Mouse (Mus musculus) left cerebral cortex, postnatal 14 days (tissue): ENCODE measurements at regions not wholly inside any gene's neighbourhood (a gene's known extent, or its start where the extent isn't known, plus 50 kb on each side); places are given as distances from the start of the nearest gene placed in this dataset.

Experiments
- DNase-seq, 2 experiments: peaks; one replicate each; pipeline ENCODE4 v3.0.0; 2021 to 2022; ENCODE audit warnings: low spot score in 2 of 2, mixed read lengths in 1 of 2
- intact Hi-C: fragments of 180-260 bp; cut with DNase I; formaldehyde crosslinking; loops from one replicate; pipeline ENCODE4 v1.15.1; 2025

DNA sequence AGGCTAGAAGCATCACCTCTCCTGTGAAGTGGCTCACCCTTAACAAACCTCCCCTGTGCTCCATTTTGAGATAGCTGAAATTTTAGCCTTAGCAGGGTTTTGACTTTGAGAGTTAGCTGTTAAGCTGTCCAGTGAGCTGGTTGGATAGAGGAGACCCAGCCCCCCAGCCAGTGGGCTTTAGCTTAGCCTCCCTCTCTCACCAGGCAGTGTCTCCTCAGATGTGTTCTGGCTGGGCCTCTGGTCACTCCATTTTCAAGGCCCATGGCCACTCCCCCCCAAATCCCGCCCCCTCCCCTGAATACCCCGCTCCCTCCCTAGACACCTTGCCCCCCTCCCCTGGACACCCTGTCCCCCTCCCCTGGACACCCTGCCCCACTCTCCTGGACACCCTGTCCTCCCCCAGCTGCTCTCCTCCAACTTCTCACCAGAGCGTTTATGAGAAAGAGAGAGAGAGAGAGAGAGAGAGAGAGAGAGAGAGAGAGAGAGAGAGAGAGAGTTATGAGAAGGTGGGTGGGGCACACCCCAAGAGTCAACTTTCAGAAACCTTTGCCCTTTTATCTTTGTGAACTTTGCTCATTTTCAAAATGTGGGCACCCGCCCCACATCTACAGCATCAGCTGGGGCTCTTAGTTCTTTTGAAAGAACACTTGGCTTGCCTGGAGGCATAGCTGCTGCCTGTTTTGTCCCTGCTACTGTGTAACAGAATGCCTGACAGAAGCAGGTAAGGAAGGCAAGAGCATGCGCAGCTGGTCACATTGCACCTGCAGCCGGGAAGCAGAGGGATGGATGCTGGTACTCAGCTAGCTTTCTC is 161.3 kb downstream of the Gadd45g start:
- no peak for DNase-seq
- intact Hi-C loops, result no loop called here

DNA sequence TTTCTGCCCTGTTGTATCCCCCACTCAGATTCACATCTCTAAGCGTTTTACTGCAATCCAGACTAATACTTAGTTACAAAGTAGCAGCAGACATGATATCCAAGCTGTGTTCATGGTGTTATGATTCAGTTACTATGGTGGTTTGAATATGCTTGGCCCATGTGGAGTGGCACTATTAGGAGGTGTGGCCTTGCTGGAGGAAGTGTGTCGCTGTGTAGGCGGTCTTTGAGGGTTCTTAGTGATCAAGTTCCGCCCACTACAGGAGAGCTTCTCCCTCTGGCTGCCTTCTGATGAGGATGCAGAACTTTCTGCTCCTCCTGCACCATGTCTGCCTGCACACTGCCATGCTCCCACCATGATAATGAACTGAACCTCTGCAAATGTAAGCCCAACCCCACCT is 162.8 kb downstream of the Gadd45g start:
- intact Hi-C loops, result no loop called here
- no peak for DNase-seq

DNA sequence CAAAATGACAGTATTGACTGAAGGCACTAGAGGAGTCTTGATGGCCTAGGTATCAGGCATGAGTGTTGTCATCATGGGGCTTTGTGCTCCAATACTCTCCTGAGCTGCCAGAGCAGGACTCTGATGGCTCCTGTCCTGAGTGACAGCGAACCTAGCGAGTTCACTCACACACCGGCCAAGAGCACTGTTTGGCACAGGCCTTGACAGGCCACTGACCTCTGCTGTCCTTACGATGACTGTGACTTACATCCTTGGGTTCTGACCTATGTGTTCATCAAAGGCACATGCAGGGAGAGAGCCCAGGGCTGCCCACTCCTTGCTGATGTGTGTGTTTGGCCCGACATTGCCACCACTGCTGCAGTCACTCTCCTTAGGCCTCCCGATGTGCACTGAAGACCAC is 163.3 kb downstream of the Gadd45g start:
- DNase-seq, result no peak
- intact Hi-C loops, result no loop called here

DNA sequence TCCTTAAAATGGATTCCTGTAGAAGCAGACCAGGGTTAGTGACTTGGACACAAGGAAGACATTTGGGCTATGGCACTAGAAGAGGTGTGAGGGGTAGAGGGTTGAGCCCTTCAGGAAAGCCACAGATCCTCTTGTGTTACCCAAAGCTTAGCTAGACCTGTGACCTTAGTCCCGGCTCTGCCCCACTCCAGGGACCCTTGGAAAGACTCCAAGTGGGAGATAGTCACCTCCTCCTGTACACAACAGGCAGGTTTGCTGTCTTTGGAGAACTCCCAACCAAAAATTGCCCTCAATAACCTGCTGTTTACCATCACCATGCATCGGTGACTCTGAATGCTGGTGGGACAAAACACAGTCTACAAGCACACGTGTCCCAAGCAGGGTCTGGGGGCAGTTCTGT is 164.5 kb downstream of the Gadd45g start:
- DNase-seq, result no peak
- intact Hi-C loops, result no loop called here

DNA sequence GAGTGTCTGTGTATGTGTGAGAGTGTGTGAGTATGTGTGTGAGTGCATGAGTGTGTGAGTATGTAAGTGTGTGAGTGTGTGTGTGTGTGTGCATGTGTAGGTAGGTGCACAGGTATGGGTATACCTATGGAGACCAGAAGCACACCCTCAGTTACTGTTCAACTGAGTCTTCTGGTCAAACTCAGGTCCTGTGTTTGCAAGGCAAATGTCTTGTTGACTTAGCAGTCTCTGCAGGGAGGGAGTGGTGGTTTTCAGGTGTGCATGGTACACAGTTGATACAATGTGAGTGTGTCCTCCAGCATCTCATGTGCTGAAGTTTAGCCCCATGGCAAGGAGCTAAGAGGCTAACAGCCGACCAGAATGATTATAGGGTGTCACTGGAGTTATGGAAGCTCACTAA is 166.7 kb downstream of the Gadd45g start:
- intact Hi-C loops, result no loop called here
- DNase-seq, result no peak

DNA sequence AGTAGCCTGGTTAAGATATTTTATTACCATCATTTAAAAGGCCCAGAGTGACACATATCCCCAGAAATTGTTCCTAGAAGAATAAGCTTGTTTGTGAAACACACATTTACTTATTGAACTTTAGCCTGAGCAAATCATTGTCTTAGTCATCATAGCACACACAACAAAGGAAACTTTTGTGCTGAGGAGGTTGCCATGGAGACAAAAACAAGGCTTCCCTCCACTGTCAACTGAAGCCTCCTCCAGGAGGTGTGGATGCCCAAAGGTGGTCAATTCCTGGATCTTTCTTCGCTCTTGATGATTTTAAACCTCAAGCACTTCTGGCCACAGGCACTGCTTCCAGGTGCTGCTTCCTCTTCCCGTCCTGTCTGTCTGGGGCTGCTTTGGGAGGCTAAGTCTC is 167.3 kb downstream of the Gadd45g start:
- intact Hi-C loops, result no loop called here
- no peak for DNase-seq

DNA sequence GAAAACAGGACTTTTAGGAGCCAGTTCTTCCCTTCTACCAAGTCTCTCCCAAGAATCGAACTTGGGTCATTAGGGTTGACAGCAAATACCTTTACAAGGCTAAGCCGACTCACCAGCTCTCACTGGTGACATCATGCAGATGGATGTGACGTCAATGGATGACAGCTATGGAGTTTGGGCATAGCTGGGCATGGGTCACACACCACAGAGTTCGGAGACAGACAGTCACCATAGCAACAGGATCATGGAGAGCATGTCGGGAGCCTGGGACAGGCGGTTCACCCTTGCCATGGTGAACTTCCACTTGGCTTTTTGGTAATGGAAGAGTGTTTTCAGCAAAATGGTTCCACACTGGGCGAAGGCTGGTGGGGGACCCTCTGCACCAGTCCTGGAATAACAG is 168.1 kb downstream of the Gadd45g start:
- intact Hi-C loops, result no loop called here
- DNase-seq, result no peak

DNA sequence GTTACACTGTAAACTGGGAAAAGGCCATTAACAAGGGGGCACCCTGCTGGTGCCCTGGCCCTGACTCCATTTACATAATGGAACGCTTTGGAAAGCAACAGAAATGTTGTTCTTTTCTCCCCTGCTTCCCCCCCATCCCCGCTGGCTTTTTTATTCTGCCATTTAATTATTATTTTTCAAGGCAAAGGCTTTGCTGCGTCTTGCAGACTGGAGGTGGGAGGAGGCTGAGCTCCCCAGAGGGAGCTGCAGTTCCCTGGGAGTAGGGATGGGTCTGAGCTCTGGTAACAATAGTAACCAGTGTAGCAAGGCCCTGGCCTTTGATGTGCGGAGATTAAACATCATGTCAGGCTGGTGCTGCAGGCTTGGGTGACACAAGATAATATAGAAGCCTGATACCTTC is 168.6 kb downstream of the Gadd45g start:
- intact Hi-C loops, result no loop called here
- DNase-seq, result no peak

DNA sequence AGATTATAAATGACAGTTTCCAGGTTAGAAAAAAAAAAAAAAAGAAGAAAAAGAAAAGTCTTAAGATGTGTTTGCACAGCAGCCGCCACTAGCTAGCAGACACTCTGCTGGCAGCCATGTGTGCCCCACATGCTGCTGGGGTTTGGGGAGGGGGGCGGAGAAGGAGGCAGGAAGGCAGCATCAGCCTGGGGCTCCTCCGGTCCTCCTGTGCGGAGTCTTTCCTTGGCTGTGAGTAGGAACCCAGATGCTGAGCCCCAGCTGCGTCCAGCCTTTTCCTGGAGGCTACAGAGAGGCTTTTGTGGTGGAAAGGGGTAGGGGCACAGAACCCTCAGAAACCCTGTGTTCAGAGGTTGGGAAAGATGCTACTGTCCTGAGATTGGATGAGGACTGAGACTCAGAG is 169.0 kb downstream of the Gadd45g start:
- DNase-seq, result no peak
- intact Hi-C loops, result no loop called here

DNA sequence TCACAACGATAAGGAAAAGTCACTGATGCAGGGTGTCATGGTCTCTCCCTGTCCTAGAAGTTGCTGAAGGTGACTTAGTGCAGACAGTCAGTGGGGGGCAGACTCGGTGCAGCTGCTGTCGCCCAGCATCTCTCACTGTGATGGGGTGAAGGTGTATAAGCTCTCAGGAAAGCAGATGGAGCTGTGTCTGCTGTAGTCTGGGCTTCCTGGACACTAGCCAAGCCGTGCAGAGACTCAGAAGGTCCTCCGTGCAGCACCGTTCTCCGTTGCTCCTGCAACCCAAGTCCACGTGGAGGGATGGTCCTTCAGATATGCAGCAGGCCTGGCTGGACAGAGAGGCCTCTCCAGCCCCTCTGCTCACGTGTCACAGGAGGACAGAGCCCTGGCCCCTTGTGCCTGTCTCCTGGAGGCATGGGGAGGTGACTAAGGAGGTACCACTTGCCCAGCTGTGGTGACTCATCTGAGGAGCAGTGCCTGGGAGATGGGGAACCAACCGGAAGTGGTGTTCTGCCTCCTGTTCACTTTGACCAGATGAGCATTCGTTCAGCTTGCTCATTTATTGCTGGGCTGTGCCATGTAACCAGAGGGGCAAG is 171.2 kb downstream of the Gadd45g start:
- intact Hi-C loops, result no loop called here
- no peak for DNase-seq

DNA sequence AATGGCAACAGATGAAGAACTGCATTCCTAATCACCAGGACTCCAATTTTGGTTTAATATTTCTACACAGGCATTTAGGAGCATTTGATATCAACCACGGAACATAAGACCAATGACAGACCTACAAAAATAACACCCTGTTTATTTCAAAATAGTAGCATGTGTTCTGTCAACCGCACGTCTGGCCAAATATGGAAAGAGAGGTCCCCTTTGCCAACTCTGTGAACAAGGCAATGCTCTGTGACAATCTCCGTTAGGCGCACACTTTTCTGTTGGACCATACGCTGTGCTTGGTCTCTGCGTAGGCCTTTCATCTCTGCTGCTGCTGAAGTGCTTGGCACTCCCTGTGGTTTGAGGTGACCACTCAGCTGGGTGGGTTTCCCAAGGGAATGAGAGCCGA is 173.2 kb downstream of the Gadd45g start:
- no peak for DNase-seq
- intact Hi-C loops, result loop anchor here (5.0 kb wide), 1 partner anchor 172 kb away; the partner anchor contains the start of gene Gadd45g

DNA sequence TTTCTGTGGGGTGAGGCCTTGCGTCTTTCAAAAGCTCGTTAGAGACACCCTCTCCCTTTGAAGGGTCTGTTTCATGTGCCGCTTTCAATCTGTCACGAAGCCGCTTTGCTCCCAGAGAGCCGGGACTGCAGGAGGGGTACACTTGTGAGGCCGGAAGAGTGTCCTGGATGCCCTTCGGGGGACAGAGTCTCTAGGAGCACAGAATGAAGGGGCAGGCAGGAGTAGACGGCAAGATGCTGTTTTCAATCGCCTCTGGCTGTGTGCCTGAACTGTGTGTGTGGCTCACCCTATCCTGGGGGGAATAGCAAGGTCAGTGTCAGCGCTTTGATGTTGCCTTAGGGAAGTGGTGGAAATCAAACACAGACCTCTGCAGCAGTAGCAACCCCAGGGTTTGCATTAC is 174.7 kb downstream of the Gadd45g start:
- intact Hi-C loops, result loop anchor here (5.0 kb wide), 1 partner anchor 174 kb away; the partner anchor contains the start of gene Gadd45g
- DNase-seq, result no peak

DNA sequence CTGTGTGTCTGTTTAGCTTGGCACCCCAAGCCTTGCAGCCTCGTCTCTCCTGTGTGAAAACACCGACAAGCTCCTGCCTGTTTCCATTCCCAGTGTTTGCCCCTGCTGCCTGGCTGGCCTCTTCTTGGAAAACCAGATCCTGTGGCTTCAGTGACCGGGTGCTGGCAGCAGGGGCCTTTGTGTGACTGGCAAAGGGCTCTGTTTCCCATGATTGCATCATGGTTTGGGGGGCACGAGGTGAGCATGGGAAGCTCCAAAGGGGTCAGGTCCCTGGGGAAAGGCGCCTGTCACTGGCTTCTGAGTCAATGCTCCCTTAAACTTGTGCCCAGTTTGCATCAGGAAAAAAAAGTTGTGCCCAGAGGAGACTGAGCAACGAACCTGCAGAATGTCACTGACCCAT is 175.3 kb downstream of the Gadd45g start:
- no peak for DNase-seq
- intact Hi-C loops, result loop anchor here (5.0 kb wide), 1 partner anchor 175 kb away; the partner anchor contains the start of gene Gadd45g

DNA sequence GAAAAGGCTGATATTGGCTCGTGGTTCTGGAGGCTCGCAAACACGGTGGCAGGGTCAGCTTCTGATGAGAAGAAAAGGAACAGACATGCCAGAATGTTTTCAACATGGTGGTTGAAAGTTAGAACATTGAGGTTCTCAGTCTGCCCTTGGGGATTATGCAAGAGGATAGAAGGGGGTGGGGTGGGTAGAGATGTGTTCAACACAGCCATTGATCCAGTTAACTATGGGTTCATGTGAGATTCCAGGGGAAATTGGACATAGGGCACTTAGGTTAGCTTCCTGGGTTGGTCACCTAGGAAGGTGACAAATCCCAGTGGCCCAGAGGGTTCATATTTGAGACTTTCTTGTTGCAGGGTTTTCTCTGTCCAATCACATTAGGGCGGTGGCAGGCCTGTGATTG is 176.1 kb downstream of the Gadd45g start:
- intact Hi-C loops, result loop anchor here (5.0 kb wide), 1 partner anchor 175 kb away; the partner anchor contains the start of gene Gadd45g
- no peak for DNase-seq

DNA sequence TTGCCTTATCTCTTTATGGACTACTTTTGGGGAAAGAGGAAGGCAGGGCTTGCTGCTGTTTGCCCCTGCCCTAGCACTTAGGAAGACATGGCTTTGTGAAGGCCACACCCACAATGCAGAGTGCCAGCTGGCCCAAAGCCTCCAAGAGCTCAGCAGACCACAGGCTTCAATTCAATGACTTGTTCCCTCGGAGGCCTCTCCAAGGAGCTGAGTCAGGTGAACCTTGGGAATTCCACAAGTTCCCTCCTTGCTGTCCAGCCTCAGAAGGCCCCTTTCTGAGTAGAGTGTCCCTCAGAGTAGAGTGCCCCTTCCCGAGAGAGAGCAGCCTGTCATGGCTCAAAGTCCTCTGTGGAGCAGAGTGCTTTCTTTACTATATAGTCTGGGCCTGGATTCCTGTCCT is 177.9 kb downstream of the Gadd45g start:
- intact Hi-C loops, result loop anchor here (5.0 kb wide), 1 partner anchor 177 kb away; the partner anchor contains the start of gene Gadd45g

DNA sequence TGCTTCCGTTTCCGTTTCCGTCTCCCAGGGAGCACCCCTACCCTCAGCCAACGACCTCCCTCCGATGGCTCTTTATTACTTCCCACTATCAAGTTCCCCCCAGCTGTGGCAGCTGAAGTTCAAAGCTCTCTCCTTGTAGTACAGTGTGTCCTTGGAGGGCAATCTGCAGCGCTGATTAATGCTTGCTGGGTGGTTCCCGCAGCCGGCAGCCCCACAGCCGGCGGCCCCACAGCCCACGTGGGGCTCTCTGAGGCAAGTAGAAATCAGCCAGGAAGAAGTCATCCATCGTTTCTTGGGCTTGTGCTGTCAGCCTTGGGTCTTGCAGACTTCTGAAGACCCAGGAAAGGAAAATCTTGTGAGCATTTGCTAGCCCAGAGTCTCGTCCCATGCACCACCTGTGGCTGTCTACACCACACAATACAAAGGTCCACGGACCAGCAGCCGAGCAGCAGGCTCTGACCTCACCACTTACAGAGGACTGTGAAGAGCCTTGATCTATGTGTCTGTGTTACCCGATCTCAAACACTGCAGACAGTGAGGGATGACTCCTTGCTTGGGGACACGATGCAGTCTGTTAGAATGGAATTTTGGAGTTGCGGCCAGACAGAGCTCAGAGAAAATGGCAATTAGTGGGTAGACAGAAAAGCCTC is 178.5 kb downstream of the Gadd45g start:
- intact Hi-C loops, result loop anchor here (5.0 kb wide), 1 partner anchor 178 kb away; the partner anchor contains the start of gene Gadd45g
- DNase-seq, result no peak

More for the DNA sequence above, 177.9 kb downstream of the Gadd45g start:
- no peak for DNase-seq

DNA sequence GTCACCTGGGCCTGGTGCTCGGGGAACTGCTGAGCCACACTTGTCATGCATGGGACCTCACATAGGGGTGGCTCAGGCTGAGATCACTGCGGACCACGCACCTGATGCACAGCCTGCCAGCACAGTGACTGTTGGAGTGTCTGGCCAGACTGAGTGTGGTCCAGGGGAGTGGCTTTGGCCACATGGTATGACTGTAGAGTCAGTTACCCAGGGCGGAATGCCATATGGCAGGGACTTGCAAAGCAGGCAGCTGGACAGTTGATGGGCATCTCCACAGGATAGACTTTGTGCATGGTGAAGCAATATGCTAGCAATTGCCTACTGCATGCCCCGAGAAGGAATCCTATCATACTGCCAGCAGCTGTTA is 179.0 kb downstream of the Gadd45g start:
- DNase-seq, result no peak
- intact Hi-C loops, result no loop called here

DNA sequence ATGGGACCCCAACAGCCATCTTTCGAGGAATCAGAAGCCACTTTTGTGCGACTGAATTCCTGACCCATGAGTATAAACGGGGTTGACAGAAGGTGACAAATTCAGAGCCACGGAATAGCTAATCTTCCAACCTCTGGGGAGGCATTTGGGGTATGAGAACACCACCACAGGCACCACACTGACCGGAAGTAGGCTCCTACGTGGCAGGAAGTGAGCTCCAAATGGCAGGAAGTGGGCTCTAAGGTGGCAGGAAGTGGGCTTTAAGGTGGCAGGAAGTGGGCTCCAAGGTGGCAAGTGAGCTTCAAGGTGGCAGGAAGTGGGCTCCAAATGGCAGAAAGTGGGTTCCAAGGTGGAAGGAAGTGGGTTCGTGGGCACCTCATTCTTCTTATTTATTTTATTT is 179.8 kb downstream of the Gadd45g start:
- DNase-seq, result no peak
- intact Hi-C loops, result no loop called here

DNA sequence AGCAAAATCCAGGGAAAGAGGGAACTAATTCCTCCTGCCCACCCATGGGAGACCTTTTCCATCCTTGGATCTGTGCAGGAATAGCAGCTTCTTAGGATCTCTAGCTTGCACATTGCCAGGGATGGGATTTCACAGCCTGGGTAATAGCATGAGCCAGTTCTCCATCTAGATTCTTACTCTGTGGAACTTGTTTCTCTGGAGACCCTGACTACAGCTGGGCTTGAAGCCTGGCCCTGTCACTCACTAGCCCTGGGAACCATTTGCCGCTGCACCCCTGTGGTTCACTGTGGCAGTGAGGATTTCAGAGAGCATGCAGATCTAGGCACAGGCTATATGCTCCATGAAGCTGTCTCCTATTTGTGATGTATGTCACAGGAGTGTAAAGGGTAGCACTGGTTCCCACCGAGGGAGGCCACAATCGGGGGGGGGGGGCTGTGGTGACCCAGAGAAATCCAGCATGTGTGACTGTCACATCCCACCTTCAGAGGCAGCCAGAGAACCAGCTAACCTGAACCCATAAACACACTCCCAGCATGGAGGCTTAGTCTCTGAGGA is 183.5 kb downstream of the Gadd45g start:
- intact Hi-C loops, result no loop called here
- no peak for DNase-seq

DNA sequence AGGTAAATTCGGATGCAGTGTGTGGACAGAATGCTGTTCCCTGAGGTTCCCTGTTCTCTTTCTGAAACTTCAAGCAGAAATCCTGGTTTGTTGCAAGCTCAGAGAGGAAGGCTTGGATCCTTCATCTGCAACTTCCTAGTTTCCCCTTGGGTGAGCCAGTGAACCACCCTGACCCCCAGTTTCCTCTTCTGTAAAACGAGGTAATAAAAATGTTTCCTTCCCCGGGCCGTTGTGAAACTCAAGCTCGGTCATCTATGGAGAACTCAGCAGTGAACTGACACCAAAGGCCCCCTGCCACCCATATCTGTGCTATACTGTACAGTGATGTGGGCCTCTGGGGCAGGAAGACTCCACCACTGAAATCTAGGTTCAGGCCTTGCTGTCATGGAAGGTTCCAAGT is 185.0 kb downstream of the Gadd45g start:
- intact Hi-C loops, result no loop called here
- DNase-seq, result no peak
